Mouse (Mus musculus) megakaryocyte, embryonic 14.5 days (primary cell): Measurements from ENCODE around the gene Fam3b.

ENCODE experiments used
- FLI1 ChIP-seq: IDR thresholded peaks from 2 replicates; pipeline ENCODE4 v1.6.1; 2012; ENCODE audit warnings: low read length, inconsistent platforms, mixed read lengths
- GATA1 ChIP-seq: IDR thresholded peaks from 3 replicates; pipeline ENCODE4 v1.6.1; 2012; ENCODE audit warnings: mixed read lengths, low read length, inconsistent platforms, borderline replicate concordance

DNA sequence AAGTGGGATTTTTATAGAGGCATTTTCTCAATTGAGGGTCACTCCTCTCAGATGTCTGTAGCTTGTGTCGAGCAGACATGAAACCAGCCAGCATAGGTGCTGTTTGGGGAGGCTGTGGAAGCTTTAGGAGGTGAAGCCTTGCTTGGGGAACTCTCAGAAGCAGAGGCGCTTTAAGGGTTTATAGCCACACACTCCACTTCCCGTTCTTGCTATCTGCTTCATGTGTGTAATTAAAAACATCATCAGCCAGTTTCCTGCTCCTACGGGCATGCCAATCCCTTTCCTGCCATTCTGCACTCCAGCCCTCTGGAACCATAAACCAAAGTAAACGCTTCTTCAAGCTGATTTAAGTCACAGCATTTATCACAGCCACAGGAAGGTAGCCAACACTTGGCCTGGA is 3.8 kb downstream of the Fam3b start:
- TF ChIP-seq GATA1 = no peak
- TF ChIP-seq FLI1 = no peak
